Mouse (Mus musculus): ENCODE measurements around the gene Ddx43. TPM values are rescaled to one million over a fixed set of nuclear protein-coding genes. Genes with fewer than 3 reads are reported as not detected.

Gene Ddx43
- polyA plus RNA-seq, 1 experiment: not detected

GRCm38 (mm10) chr9:78400570-78400969, 5.0 kb downstream of the Ddx43 start:
- Histone ChIP-seq H3K4me3 (replicated peaks; ENCODE audit: control insufficient read depth, low read depth, low read length) (no peak overlapping the region), H3K4me1 (ENCODE audit: control insufficient read depth, insufficient read depth, low read length) (no peaks in the 10 kb centered on the region), H3K27ac (ENCODE audit: control insufficient read depth, insufficient read depth, low read depth, low read length, poor library complexity) (no peak overlapping the region)
- 76% methylated on average over 5 of the region's 5 CpGs for WGBS
- TF ChIP-seq CTCF (IDR thresholded peaks at IDR 0.05; ENCODE audit: control insufficient read depth, insufficient read depth, low read length) (no peak), POLR2A (IDR thresholded peaks at IDR 0.05; ENCODE audit: borderline replicate concordance, control insufficient read depth, low read depth, low read length) (no peak)

DNA sequence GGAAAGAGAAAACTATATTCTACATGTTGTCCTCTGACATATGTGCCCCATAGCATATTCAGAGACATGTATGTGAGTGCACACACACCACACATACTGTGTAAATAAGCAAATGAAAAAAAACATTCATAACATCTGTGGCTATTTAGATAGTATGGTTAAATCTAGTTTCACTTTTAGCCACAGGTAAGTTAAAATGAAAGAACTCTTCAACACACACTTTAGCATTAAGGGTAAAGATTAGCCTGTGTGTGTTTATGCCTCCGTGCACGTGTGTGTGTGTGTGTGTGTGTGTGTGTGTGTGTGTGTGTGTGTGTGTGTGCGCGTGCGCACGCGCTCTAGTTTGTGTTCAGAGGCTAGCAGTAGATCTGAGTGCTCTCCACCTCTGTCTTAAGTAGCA, 6.0 kb downstream of the Ddx43 start:
- Histone ChIP-seq H3K4me1 (ENCODE audit: control insufficient read depth, insufficient read depth, low read length) (no peaks in the 10 kb centered on the region), H3K27ac (ENCODE audit: control insufficient read depth, insufficient read depth, low read depth, low read length, poor library complexity) (no peak overlapping the region), H3K4me3 (replicated peaks; ENCODE audit: control insufficient read depth, low read depth, low read length) (no peak overlapping the region)
- 73% methylated on average over 7 of the region's 7 CpGs for WGBS
- TF ChIP-seq CTCF (IDR thresholded peaks at IDR 0.05; ENCODE audit: control insufficient read depth, insufficient read depth, low read length) (no peak), POLR2A (IDR thresholded peaks at IDR 0.05; ENCODE audit: borderline replicate concordance, control insufficient read depth, low read depth, low read length) (no peak)

- 26% methylated on average over 27 of the region's 27 CpGs for WGBS
- Histone ChIP-seq H3K27ac (ENCODE audit: control insufficient read depth, insufficient read depth, low read depth, low read length, poor library complexity) (0 out of 2 replicates have a peak overlapping the region, but pooled peaks have one; percentile 42), H3K4me1 (ENCODE audit: control insufficient read depth, insufficient read depth, low read length) (peaks cover 2% of the 10 kb centered on the region; the same call in 1 of the 2 replicates), H3K4me3 (replicated peaks; ENCODE audit: control insufficient read depth, low read depth, low read length) (peak overlapping the region; percentile 60)
- TF ChIP-seq CTCF (IDR thresholded peaks at IDR 0.05; ENCODE audit: control insufficient read depth, insufficient read depth, low read length) (no peak), POLR2A (IDR thresholded peaks at IDR 0.05; ENCODE audit: borderline replicate concordance, control insufficient read depth, low read depth, low read length) (peak; percentile 34; the same call in 1 of the 2 replicates)
These were observed 31.8 kb downstream of the Ddx43 start for GRCm38 (mm10) chr9:78427362-78427781.

GRCm38 (mm10) chr9:78428185-78428584, 32.6 kb downstream of the Ddx43 start:
- TF ChIP-seq CTCF (IDR thresholded peaks at IDR 0.05; ENCODE audit: control insufficient read depth, insufficient read depth, low read length): no peak
- no peak for TF ChIP-seq POLR2A (IDR thresholded peaks at IDR 0.05; ENCODE audit: borderline replicate concordance, control insufficient read depth, low read depth, low read length)
- no peak overlapping the region for H3K4me3 ChIP-seq (replicated peaks; ENCODE audit: control insufficient read depth, low read depth, low read length)
- 17% methylated on average over 6 of the region's 6 CpGs for WGBS
- H3K4me1 ChIP-seq (ENCODE audit: control insufficient read depth, insufficient read depth, low read length): peaks cover 2% of the 10 kb centered on the region; the same call in 1 of the 2 replicates
- H3K27ac ChIP-seq (ENCODE audit: control insufficient read depth, insufficient read depth, low read depth, low read length, poor library complexity): peak overlapping the region; percentile 17

- 69% methylated on average over 4 of the region's 4 CpGs for WGBS
- H3K4me1 ChIP-seq (ENCODE audit: control insufficient read depth, insufficient read depth, low read length): peaks cover 2% of the 10 kb centered on the region; the same call in 1 of the 2 replicates
- H3K4me3 ChIP-seq (replicated peaks; ENCODE audit: control insufficient read depth, low read depth, low read length): no peak overlapping the region
- peak overlapping the region; percentile 5; the same call in 1 of the 2 replicates for H3K27ac ChIP-seq (ENCODE audit: control insufficient read depth, insufficient read depth, low read depth, low read length, poor library complexity)
- TF ChIP-seq POLR2A (IDR thresholded peaks at IDR 0.05; ENCODE audit: borderline replicate concordance, control insufficient read depth, low read depth, low read length) (no peak), CTCF (IDR thresholded peaks at IDR 0.05; ENCODE audit: control insufficient read depth, insufficient read depth, low read length) (no peak)
These were observed 33.4 kb downstream of the Ddx43 start for GRCm38 (mm10) chr9:78428870-78429432.

GRCm38 (mm10) chr9:78429551-78429950, 34.0 kb downstream of the Ddx43 start:
- Histone ChIP-seq H3K4me1 (ENCODE audit: control insufficient read depth, insufficient read depth, low read length) (peaks cover 2% of the 10 kb centered on the region; the same call in 1 of the 2 replicates), H3K27ac (ENCODE audit: control insufficient read depth, insufficient read depth, low read depth, low read length, poor library complexity) (peak overlapping the region; percentile 45), H3K4me3 (replicated peaks; ENCODE audit: control insufficient read depth, low read depth, low read length) (no peak overlapping the region)
- TF ChIP-seq CTCF (IDR thresholded peaks at IDR 0.05; ENCODE audit: control insufficient read depth, insufficient read depth, low read length): no peak
- WGBS: 54% methylated on average over 2 of the region's 2 CpGs

DNA sequence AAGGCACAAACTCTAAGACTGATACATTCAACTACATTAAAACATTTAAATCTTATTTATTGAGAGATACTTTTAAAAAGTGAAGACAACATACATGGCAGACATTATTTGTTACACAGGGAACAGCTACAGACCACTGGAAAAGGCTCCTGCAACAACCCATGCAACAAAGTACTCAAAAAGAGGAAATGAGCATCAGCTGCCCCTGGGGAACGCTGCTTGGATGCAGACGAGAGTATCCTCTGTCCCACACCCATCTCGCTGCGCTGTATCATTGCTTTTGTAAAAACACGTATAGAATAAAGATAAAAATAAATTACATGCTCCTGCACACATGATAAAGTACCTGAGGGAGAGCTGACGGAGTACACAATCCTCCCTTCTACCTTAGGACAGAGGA, 34.9 kb downstream of the Ddx43 start:
- Histone ChIP-seq H3K4me1 (ENCODE audit: control insufficient read depth, insufficient read depth, low read length) (peaks cover 2% of the 10 kb centered on the region; the same call in 1 of the 2 replicates), H3K27ac (ENCODE audit: control insufficient read depth, insufficient read depth, low read depth, low read length, poor library complexity) (no peak overlapping the region), H3K4me3 (replicated peaks; ENCODE audit: control insufficient read depth, low read depth, low read length) (no peak overlapping the region)
- 46% methylated on average over 6 of the region's 6 CpGs for WGBS
- no peak for TF ChIP-seq CTCF (IDR thresholded peaks at IDR 0.05; ENCODE audit: control insufficient read depth, insufficient read depth, low read length)

GRCm38 (mm10) chr9:78432471-78432870, 36.9 kb downstream of the Ddx43 start:
- Histone ChIP-seq H3K4me1 (ENCODE audit: control insufficient read depth, insufficient read depth, low read length) (peaks cover 2% of the 10 kb centered on the region; the same call in 1 of the 2 replicates), H3K4me3 (replicated peaks; ENCODE audit: control insufficient read depth, low read depth, low read length) (no peak overlapping the region), H3K27ac (ENCODE audit: control insufficient read depth, insufficient read depth, low read depth, low read length, poor library complexity) (no peak overlapping the region)
- TF ChIP-seq POLR2A (IDR thresholded peaks at IDR 0.05; ENCODE audit: borderline replicate concordance, control insufficient read depth, low read depth, low read length) (no peak), CTCF (IDR thresholded peaks at IDR 0.05; ENCODE audit: control insufficient read depth, insufficient read depth, low read length) (no peak)
- 86% methylated on average over 5 of the region's 5 CpGs for WGBS

- WGBS: 66% methylated on average over 5 of the region's 5 CpGs
- TF ChIP-seq CTCF (IDR thresholded peaks at IDR 0.05; ENCODE audit: control insufficient read depth, insufficient read depth, low read length): no peak
- TF ChIP-seq POLR2A (IDR thresholded peaks at IDR 0.05; ENCODE audit: borderline replicate concordance, control insufficient read depth, low read depth, low read length): no peak
- no peak overlapping the region for H3K27ac ChIP-seq (ENCODE audit: control insufficient read depth, insufficient read depth, low read depth, low read length, poor library complexity)
- peaks cover 3% of the 10 kb centered on the region; the same call in 1 of the 2 replicates for H3K4me1 ChIP-seq (ENCODE audit: control insufficient read depth, insufficient read depth, low read length)
- H3K4me3 ChIP-seq (replicated peaks; ENCODE audit: control insufficient read depth, low read depth, low read length): no peak overlapping the region
These were observed 43.8 kb downstream of the Ddx43 start for GRCm38 (mm10) chr9:78439426-78439825.
